Mouse (Mus musculus) heart, postnatal 14 days (tissue): ENCODE data around the gene A430005L14Rik. TPM values are rescaled to one million over a fixed set of nuclear protein-coding genes. Genes with fewer than 3 reads are reported as not detected.
"Not testable (repeated sequence)": the region's sequence is repeated elsewhere in the genome, so short reads cannot be mapped to it uniquely, and the experiment has no call there.

ENCODE experiments used
- DNase-seq, 2 experiments: peaks; one replicate each; pipeline ENCODE4 v3.0.0; 2021 to 2022
- intact Hi-C: fragments of 180-260 bp; cut with DNase I; formaldehyde crosslinking; loops from one replicate; pipeline ENCODE4 v1.15.1; 2025
- long read RNA-seq, 2 experiments: library from polyadenylated mRNA; stranded (forward); transcript quantifications; one replicate each; pipeline ENCODE4 v2.0.0; 2021
- total RNA-seq, 2 experiments: library from RNA; stranded (reverse); gene quantifications; 2 replicates each; pipeline ENCODE4 v1.2.3; 2021

Gene A430005L14Rik
- total RNA-seq: 10 to 100 TPM; 13.5 to 16.1 TPM
- long read RNA-seq, experiment 1, transcript A430005L14Rik-201 (4 exons, 1,098 nt): major isoform, 25 of 29 reads
- long read RNA-seq, experiment 1, partial matches to known transcripts: 0 of 29 reads
- long read RNA-seq, experiment 1, other reads (novel, unspliced or antisense): 0 of 29 reads
- long read RNA-seq, experiment 2, transcript A430005L14Rik-201 (4 exons, 1,098 nt): major isoform, 26 of 31 reads
- long read RNA-seq, experiment 2, partial matches to known transcripts: 0 of 31 reads
- long read RNA-seq, experiment 2, other reads (novel, unspliced or antisense): 0 of 31 reads

DNA sequence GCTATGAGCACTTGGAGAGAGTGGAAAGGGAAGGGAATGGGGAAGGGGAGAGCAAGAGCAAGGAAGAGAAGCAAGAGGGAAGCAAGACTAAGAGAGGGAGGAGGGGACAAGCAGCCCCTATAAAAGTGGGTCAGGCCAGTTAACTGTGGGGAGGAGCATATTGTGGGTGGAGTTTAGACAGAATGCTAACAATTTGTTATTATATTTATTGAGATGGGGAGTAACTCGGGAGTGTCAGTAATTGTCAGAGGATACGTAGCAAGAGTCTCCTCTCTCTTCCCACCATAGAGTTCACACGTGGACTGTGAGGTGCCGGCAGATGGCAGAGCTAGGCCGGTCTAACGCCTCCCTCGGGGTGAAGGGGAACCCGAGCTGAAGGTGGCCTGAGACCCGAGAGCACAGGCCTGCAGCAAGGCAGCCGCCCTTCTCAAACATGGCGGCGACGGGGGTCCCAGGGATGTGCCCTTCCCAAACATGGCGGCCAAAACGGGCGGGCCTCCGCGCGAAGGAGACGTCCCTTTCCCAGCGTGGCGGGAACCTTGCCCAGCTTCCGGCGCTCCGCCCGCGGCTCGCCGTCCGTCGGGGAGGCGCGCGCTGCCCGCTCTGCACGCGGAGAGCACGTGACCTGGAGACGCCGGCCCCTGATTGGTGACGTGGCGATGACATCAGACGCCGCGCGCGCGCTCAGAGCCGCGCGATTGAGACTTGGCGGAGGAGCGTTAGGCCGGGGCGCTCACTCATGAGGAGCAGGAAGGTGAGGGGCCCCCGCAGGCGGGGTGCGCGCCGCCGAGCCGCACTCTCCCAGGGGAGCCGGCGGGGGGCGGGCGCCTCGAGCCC, at the start of gene A430005L14Rik:
TSS of gene A430005L14Rik (plus strand) at position 669 of the 837 bp plus-strand sequence.
- intact Hi-C loops: no loop called here
- peak; percentile 98 for DNase-seq

DNA sequence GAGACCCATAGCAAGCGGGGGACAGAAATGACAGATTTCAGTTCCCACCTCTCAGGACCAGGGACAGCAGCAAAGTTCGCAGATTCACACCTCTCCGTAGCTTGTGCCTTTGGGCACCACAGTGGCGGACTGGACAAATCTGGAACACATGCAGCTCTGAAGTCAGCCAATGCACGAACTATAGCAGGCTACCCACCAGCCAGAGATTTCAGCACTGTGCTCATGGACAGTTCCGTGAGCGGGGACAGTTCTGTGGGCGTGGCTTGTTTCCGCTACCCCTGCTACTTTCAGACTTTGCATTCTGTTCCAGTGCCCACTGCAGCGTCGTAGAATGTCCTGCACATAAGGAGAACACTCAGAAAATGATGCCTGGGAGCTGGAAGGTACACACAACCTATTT, 49.5 kb upstream of the A430005L14Rik start:
- DNase-seq: peak; percentile 31 to 59
- intact Hi-C loops: no loop called here

DNA sequence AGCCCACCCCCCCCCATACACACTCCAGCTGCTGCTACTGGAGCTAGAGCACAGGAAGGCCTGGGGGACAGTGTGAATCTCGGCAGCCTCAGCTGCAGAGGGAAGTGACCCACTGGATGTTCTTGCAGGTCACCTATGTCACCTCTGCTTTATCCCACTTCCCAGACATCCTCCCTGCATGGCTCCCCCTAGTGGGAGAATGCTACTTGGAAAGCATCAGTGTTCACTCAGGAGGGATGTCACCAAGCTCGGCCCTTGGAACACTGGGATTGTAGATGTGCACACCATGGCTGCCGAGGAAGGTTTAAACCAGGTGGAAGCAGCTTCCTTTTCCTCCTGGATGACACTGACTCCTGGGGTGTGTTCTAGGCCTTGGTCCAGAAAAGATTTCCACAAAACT, 43.4 kb upstream of the A430005L14Rik start:
- intact Hi-C loops: no loop called here

DNA sequence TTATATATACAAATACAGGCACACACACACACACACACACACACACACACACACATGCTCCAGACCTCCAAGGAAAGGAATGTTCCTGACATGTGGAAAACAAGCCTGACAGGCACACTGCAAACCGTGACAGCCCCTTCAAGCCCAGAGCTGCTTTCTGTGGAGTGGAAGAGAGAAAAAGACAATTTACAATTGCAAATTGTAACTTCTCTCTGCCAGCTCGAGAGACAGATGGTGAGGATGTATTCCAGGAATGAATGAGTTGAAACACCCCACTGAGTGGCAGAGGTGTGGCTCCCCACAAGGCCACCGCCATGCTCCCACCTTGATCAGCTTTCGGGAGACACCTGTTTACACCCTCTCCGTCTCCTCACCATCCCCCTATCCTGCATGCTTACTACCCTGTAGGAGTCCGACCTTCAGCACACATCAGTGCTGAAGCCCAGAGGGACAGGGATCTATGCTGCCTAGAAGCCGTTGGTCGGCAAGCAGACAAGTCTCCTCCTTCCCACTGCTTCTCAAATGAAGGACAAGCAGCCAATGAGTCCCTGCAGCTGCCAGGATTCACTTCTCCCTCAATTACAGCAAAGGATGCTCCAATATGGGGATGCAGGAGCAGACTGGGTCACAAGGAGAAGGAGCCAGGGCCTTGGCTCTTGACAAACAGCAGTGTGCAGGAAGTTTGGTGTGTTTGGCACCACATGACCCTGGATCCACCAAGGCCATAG, 39.1 kb upstream of the A430005L14Rik start:
- intact Hi-C loops: no loop called here
- DNase-seq: no peak

More for the DNA sequence above, 43.4 kb upstream of the A430005L14Rik start:
- no peak for DNase-seq

DNA sequence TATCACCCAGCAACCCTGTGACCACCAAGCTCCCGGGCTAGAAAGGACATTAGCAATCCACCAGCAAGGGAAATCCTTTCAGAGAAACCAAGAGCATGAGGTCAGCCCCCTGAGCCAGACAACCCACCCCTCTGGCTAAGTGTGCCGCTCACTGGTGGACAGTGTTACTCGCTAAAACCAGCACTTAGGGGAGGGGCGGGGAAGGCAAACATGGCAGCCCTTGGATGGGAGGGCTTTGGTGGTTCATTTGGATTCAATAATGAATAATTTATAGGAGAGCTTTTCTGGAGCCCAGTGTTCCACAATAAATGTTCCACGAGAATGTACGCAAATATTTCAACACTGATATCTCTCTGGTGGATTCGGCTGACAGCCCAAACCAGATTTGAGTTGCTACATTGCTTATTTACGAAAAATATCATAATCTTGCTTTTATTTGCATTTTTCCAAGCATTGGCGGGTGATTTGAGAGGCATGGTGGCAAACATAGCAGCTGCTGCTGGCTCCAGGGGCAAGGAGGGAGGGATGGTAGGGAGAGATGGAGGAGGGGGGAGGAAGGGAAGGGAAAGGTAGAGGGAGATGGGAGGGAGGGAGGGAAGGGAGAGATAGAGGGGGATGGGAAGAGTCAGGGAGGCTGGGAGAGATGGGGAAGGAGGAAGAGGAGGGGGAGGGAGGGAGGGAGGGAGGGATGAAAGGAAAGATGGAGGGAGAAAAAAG, 36.4 kb upstream of the A430005L14Rik start:
- intact Hi-C loops: no loop called here
- no peak for DNase-seq

DNA sequence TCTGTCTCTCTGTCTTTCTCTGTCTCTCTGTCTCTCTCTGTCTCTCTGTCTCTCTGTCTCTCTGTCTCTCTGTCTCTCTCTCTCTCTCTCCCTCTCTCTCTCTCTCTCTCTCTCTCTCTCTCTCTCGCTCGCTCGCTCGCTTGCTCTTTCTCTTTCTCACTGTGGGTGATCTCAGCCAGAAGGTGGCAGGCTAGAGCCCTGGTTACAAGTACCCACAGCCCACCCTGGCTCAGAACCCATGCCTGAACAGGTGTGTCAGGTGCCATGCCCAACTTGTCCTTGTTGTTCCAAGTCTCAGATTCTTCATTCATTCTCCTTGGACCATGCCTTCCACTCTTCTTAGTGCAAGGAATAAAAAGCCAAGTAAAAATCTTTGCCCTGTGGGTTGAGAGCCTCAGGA, 34.9 kb upstream of the A430005L14Rik start:
- intact Hi-C loops, DNase-seq: not testable (repeated sequence)

DNA sequence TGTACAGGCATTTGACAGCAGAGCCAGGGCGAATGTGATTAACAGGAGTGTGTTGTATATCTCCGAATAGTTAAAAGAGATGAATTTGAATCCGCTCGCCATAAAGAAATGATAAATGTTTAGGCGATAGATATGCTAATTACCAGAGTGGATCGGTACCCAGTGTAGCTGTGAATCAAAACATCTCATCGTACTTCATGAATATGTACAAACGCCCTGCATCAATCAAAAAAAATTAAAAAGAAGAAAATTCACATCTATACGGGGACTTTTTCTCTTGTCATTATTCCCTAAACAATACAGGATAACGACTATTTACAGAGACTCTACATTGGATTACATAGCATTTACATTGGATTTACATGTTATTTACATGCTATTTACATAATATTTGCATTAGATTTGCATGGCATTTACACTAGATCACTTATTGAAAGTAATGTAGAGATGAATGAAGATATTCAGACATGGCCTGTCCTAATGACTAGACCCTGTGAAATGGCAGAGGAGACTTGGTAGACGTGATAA, 28.2 kb upstream of the A430005L14Rik start:
- intact Hi-C loops: no loop called here
- DNase-seq: no peak

DNA sequence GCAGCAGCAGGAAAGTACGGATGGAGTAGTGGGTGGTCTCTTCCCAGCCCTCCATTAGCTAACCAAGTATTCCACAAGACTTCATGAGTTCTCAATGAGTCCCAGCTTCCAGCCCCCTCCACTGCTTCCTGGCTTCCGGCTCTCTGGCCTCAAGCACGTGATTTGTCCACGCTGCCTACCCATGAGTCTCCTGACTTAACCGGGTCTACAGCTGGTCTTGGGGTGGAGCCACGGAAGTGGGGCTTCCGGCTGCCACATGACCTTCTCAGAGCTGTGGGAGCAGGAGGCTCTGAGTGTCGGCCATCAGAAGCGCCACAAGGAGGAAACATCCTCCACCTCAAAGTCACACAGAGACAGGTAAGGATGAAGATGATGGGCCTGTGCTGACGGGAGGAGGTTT, 27.6 kb upstream of the A430005L14Rik start:
- intact Hi-C loops: no loop called here
- no peak for DNase-seq

DNA sequence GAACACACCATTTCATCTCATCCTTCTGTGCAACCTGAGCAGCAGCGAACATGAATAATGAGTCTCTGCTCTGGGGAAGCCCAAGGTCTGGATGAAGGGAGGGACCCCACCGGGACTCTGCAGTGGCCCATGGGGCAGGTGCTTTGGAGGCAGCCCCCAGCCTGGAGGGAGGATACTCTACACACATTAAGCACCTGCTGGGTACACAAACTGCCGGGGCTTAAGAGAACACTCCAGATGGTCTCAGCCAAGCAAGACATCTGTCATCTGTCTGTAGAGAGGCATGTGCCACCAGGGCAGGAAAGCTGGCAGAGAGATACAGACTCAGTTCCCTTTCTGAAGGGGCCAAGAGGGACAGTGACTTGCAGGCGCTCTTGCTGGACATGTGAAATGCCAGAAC, 27.1 kb upstream of the A430005L14Rik start:
- intact Hi-C loops: no loop called here
- DNase-seq: no peak

DNA sequence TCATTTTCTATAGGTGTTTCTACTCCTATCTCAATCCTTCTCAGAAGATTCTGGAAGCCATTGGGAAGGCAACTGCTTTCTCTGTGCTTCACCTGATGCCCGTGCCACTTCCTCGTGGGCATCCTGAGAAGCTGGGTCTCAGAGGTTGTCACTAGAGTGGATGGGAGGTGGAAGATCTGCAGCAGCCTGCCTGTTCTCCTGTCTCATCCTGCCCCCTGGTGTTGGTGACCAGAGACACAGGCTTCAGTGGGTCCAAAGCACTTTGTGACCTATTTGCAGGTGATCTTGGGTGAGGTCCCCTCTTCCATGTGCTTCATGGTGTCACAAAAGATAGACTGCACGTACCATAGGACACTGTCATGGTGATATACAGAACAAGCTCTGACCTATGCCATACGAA, 13.8 kb upstream of the A430005L14Rik start:
- intact Hi-C loops: loop anchor here (10.0 kb wide), 1 partner anchor 1408 kb away; no protein-coding TSS in a partner anchor
- peak; percentile 28 to 63 for DNase-seq

DNA sequence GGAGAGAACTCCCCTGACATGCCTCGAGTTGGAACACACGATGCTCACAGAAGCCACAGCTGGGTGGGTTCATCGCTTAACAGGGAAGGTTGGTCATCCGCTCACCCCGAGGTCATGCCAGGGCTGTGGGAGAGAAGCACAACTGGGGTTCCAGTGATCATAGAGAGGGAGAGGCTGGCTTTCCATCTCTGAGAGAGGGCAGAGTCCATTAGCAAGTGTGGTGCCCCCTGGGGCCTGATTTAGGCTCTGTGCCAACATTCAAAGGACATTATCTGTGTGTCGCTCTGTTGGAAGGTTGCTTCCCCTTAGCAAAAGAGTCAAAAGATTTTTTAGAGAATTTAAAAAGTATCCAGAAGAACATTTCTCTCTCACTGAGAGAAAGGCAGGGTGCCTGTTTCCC, 12.8 kb upstream of the A430005L14Rik start:
- no peak for DNase-seq
- intact Hi-C loops: loop anchor here (10.0 kb wide), 1 partner anchor 1409 kb away; no protein-coding TSS in a partner anchor

DNA sequence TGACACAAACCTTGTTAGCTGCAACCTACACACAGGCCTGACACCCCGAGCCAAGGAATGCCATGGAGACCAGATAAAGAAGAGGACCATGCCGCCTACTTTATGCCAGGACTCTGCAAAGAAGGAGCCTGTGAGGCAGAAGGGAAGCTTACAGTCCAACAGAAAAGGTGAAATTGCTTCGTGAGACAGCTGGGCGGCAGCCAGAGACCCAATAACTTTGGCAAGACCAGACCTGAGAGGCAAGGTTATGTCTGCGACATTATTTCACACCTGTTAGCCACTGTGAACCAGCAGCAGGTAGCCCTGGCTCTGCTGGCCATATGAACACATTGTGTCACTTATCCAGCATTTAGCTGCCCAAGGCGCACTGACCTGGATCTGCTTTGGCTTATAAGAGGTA, 11.3 kb upstream of the A430005L14Rik start:
- DNase-seq: no peak
- intact Hi-C loops: loop anchor here (10.0 kb wide), 1 partner anchor 1411 kb away; no protein-coding TSS in a partner anchor

DNA sequence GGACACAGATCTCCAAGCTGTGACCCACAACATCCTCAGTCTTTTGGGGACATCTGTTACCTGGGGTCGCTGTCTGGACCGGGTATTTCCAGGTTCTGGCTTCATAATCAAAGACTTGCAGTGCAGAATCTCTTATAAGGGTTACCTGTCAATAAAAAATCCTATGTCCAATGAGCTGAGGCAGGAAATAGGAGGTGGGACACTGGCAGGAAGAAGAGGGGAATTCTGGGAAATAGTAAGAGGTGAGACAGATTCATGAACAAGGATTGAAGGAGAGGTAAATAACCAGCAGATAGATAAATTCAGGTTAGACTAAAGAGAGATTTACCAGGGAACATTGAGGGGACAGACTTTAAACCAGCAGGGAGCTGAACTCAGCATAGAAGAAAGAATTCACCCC, 6.7 kb upstream of the A430005L14Rik start:
- intact Hi-C loops: no loop called here
- no peak for DNase-seq

DNA sequence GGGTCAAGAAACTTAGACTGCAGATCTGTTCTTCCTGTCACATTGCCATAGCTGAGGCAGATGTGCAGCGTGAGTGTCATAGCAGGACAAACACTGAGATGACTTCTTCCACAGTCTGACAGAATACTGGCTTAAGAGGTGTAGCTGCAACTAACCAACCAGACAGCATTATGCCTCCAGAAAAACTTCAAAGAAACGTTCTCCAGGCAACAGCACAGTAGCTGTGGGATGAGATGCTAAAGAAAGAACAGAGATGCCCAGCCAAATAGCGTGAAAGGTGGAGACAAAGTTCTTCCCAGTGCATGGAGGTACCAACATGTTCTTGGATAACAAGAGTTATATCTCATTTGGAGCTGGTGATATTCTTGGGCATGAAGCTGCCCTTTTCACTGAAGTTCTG, 5.9 kb upstream of the A430005L14Rik start:
- intact Hi-C loops: no loop called here
- no peak for DNase-seq

DNA sequence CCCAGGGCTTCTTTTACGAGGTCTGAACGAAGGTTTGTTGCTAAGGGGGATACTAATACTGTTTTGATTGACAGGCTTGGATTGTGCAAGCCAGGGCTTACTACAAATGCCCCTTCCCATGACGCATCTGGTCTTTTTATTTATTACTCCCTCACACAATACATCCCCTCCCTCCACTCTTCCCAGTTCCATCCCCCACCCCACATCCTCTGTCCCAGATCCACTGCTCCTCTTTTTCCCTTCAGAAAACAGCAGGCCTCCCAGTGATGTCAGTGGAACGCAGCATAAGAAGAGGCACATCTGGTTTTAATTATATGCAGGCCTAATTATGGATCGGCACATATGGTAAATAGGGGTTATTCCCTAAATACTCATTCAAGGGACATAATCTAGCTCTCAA, 5.3 kb upstream of the A430005L14Rik start:
- intact Hi-C loops: no loop called here
- DNase-seq: no peak

DNA sequence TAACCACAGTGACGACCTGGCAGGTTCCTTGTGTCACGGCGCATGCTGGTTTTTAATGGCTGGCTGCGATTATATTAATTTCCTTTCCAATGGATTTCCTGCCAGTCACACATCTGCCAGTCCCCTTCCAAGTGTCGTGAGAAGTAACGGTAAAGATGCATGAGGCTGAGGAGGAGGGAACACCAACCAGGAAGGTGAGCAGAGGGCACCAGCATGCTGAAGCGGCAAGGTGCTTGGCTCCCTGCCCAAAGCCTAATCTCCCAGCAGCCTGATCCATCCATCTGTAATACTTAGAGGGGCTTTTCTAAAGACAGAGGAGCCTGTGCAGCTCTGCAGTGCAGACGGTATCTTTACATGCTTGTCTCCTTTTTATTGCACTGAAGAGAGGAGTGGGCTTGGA, 1.4 kb upstream of the A430005L14Rik start:
- peak in 1 of 2 experiments; percentile 7 for DNase-seq
- intact Hi-C loops: no loop called here

DNA sequence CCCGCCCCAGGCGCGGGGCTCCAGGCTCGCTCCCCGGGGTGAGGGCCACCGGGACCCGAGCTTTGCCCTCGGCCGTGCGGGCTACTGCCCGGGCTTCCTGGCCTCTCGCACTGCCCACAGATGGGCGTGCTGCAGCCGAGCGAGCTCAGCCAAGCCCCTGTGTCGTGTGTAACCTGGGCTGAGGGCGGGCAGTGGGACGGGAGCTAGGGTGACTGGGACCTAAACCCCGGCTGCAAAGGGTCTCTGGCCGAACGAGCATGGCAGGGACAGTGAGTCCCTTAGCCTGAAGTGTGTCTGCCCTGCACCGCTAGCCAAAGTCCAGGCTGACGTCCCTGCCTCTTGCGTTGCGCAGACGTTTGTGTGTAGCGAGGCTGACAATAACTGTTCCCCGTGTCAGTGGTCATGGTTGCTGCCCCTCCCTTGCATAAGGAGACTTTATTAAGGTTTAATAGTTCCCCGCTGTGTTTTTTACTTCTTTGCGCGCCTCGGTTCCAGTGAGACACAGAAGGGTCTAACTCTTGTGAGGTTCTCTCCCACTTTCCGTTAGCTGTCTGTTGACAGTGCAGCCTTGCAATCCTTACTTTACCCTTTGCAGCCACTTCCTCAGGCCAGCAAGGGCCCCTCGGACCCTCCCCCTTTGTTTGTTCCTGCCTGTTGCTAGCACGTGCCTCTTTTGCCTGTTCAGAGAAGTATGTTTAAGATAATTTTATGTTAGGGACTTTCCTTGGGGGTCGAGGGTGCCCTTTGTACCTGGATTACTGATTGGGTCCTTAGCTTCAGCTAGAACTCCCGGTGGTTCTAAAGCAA, 610 bp downstream of the A430005L14Rik start:
- peak in 1 of 2 experiments; percentile 5 for DNase-seq
- intact Hi-C loops: no loop called here

DNA sequence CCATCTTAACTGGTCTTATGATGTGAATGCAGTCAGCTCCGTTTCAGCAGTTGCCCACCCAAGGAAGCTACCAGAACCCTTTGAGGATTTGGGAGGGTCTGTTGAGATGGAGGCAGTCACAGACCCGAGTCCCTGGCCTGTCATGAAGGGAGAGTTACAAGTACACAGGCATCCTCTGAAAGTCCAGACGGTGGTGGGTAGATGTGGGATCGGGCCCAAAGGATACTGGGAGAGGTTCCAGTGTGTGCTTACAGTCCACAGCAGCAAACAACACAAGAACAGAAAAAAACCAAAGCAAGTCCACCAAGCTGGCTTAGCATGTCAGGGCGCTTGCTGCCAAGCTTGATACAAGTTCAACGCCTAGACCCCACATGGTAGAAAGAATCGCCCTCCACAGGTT, 5.6 kb downstream of the A430005L14Rik start:
- intact Hi-C loops: no loop called here
- no peak for DNase-seq

DNA sequence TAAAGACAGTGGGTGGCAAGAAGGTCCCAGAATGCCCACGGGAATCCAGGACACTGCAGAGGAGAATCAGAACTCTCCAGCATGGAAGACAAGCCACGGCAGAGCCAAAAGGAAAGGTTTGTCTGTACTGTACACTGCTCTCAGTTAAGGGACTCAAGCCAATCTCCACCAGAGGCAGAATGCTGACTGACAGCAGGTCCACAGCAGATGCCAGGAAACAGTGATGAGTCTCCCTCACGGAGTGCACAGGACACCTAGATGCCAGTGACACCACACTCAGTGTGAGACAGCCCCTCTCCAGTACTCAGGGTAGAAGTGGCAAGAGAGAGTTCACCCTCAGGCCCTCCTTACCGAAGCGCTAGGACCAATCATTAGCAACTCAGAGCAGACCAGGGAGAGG, 9.6 kb downstream of the A430005L14Rik start:
- intact Hi-C loops: no loop called here
- no peak for DNase-seq
